Mouse (Mus musculus) embryonic fibroblast, embryonic 13.5 days (primary cell): ENCODE results near the gene Zkscan1.

ENCODE experiments used
- CTCF ChIP-seq: IDR thresholded peaks from 2 replicates; pipeline ENCODE4 v1.5.1; 2011; ENCODE audit warnings: mild to moderate bottlenecking, control low read depth, low read length, moderate library complexity, borderline replicate concordance; ENCODE audit not compliant: insufficient read depth
- POLR2A ChIP-seq: IDR thresholded peaks from 2 replicates; pipeline ENCODE4 v1.6.1; 2011; ENCODE audit warnings: low read depth, mild to moderate bottlenecking, control low read depth, low read length, moderate library complexity

DNA sequence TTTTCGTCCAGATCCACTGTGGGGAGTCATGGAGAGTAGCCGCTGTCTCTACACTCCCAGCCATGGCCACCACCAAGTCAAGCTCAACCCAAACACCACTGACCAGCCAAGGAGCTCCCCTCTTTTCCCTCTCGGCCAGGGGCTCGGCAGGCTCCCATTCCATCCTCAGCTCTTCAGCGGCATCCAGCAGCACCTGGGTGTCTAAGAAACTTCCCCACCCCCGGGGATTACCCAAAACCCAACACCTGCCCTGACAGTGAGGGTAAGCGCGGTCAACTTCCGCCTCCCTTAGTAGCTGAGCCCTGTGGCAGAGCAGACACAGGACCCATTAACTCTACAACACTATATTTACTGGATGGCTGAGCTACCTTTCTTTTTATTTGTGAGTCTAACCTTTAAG is 3.4 kb upstream of the Zkscan1 start:
- TF ChIP-seq CTCF (no peak), POLR2A (no peak)
